Mouse (Mus musculus) c-Kit-positive CD71-positive TER-119-negative erythroid progenitor cells, embryonic 14.5 days (primary cell): Measurements from ENCODE around the gene Dynlrb2.

Experiments
- DNase-seq: peaks from one replicate; pipeline ENCODE4 v3.0.0-alpha.2; 2013; ENCODE audit warnings: low read depth

The Dynlrb2 gene

GRCm38 (mm10) chr8:116504477-116505120, at the start of gene Dynlrb2:
Dynlrb2 (plus strand) TSS chr8:116504974.
- peak; percentile 1 for DNase-seq

DNA sequence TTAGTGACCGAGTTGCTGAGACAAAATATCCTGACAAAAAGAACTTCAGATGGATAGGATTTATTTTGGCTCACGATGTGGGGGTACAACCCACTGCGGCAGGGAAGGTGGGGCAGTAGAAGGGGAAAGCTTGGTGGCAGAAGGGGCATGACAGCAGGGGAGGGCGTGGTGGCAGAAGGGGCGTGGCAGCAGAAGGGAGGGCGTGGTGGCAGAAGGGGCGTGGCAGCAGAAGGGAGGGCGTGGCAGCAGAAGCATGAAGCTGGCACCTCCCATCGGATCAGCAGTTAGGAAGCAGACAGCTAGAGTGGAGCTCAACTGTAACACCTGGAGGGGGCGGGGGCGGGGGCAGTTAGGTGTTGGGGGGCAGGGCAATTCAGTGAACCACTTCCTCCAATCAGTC, 46.2 kb upstream of the Dynlrb2 start:
- no peak for DNase-seq

DNA sequence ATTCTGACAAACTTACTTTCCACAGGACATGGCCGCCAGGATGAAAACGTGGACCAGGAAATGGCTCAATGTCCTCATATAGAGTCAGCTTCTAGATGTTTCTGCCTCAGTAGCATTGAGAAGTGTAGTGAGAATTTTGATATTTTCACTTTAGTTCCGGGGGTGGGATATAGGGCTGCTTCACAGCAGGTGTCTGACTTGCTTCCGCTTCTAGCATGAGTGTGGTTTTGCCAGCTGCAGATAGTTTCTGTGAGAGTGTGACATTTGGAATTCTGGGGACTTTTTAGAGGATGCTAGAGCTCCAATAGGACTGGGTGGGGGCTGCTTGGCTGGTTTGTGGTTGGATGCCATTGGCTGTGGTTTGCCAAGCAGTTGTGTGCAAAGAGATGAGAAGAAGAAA, 43.3 kb upstream of the Dynlrb2 start:
- no peak for DNase-seq

DNA sequence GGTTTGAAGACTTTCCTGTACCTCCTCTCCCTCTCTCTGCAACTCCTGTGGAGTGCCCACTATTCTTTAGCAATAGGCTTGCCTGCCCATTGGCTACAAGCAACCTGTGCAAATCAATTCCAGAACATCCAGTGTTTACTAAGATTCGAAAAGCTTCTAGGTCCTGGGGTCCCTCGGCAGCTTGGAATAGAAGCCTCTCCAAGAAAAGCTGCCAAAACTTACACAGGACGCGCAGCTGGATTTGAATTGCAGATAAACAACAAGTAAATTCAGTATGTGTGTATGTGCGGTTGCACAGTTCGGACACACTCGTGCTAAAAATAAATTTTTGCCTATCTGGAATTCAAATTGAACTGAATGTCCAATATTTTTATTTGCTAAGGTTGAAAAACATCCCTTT, 38.2 kb upstream of the Dynlrb2 start:
- no peak for DNase-seq

DNA sequence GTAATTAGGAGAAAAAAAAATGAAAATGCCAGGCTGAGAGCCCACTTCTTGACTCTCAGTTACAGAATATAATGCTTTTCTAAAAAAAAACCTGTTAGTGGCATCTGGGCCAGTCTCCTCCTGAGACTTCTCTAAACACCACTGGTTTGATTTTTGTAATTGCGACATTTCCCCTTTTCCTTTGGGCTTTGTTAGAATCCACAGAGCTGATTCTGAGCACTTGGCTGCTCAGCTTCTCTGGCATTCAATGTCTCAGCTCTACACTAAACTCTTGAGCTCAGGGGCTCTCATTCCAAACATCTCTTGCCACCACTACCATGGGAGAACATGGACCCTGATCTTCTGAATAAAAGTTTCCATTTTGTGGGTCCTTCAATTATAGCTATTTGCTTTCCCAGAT, 37.7 kb upstream of the Dynlrb2 start:
- no peak for DNase-seq

GRCm38 (mm10) chr8:116477941-116478340, 26.8 kb upstream of the Dynlrb2 start:
- no peak for DNase-seq

- DNase-seq, result peak; percentile 1
Observed at GRCm38 (mm10) chr8:116478681-116479080, 26.1 kb upstream of the Dynlrb2 start.

- DNase-seq, result no peak
Observed at GRCm38 (mm10) chr8:116480894-116481293, 23.9 kb upstream of the Dynlrb2 start.

DNA sequence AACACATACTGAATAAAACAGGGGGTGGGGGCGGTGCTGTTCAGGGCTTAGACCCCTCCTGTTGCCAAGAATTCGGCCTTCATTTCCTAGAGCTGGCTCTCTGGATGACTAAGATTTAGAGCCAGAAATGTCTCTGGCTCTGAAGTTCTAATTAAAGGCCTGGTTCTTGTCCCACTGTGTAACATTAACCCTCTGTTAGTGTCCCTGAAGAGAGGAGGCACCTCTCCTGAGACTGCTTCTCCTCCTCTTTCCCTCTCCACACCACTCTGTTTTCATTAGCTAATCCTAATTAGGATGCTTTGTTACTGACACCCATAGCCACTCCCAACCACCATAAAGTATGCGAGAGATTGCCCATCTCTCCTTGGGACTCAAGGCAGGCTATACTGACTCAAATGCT, 22.0 kb upstream of the Dynlrb2 start:
- no peak for DNase-seq

DNA sequence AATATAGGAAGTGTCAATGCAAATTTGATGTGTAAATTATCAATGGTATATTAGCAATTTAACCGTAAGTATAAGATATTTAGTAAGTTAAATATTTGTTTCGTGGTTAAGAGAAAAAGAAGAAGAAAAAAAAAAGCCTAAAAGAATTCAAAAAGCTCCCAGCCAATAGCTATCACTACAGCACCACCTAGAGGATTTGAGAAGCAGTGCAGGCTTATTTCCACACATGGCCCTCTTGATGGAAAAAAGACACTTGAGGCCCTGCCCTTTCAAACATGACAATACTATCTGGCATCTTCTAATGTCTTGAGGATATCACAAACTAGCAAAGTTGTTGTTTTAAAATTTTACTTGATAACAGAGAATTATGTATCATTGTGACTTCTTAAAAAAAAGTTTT, 20.7 kb upstream of the Dynlrb2 start:
- DNase-seq, result no peak

GRCm38 (mm10) chr8:116488546-116488945, 16.2 kb upstream of the Dynlrb2 start:
- DNase-seq, result no peak

- DNase-seq, result no peak
Observed at GRCm38 (mm10) chr8:116500057-116500809, 4.5 kb upstream of the Dynlrb2 start.

DNA sequence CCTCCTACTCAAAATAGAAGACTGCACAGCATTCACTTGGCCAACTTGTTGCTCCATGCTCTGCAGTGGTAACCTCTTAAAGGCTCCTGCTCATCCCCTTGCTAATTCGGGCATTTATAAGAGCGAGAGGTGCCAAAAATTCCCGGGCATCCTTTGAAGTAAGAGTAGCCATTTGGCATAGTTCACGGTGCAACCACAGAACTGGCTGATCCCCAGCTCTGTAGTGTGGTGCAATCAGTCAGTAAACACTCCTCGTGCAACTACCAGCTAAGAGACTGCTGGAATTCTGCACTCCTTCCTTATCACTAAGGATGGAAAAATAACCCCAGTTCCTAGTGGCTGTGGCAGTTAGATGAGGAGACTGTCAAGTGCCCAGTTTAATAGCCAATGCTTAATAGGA, 3.9 kb downstream of the Dynlrb2 start:
- DNase-seq, result no peak

DNA sequence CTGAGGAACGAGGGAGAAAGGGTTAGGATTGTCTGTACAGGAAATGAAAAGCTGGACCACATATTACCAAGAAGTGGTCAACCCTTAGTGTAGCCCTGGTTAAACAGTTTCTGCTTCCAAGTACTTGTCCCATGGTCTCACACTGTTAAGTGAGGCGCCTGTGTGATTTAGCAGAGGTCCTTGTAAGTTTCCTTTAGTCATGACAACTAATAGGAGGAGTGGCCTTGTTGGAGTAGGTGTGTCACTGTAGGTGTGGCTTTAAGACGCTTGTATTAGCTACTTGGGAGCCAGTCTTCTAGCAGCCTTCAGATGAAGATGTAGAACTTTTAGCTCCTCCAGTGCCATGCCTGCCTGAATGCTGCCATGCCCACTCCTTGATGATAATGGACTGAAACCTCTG, 4.5 kb downstream of the Dynlrb2 start:
- no peak for DNase-seq

DNA sequence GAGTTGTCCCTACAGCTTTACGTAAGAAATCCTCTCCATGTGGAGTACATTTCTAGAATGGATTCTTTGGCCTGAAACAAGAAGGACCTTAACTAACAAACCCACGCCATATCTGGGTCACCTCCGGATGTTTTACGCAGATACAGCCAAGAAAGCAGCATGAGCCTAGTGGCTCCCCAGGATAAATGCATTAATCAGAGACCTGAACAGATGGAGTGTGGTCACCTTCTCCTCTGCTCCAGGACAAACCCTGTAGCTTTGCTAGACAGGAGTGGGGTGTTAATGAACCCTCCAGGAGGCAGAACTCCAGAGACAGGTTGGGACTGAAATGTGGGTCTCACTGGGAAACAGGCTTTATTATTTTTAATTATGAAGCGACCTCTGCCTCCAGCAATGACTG, 14.9 kb downstream of the Dynlrb2 start:
- DNase-seq, result no peak

DNA sequence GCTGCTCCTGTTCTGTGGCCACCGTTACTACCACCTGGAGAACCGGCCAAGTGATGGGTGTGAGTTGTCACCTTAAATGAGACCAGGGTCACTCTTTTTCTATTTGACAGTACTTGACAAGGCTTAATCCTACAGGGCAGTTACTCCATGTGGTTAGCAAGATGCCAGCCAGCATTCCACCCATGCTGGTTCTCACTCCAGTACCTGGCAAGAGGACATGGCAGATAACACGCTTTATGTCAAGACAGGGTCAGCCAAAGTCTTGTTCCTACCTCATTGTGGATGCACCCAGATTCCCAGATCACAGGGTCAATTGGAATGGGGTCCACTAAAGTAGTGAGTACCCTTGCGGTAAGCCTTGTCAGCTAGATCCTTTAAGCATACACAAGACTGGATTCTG, 16.4 kb downstream of the Dynlrb2 start:
- DNase-seq, result no peak

DNA sequence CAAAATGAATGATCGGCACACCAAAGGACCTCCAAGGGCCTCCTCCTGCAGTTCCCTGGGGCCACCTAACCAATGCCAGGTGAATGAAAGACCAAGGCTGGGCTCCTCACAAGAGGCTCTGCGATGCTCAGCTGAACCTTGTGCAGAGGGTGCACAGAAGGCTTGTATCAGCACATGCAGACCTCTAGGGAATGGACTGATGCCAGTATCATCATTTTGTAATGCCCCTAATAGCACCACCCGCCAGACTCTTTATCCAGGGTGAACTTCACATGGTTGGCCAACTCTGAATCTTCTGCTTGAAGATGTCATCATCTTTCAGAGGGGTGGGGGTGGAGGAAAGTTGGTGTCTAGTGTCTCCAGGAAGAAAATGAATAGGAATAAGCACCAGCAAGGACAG, 16.9 kb downstream of the Dynlrb2 start:
- DNase-seq, result no peak

DNA sequence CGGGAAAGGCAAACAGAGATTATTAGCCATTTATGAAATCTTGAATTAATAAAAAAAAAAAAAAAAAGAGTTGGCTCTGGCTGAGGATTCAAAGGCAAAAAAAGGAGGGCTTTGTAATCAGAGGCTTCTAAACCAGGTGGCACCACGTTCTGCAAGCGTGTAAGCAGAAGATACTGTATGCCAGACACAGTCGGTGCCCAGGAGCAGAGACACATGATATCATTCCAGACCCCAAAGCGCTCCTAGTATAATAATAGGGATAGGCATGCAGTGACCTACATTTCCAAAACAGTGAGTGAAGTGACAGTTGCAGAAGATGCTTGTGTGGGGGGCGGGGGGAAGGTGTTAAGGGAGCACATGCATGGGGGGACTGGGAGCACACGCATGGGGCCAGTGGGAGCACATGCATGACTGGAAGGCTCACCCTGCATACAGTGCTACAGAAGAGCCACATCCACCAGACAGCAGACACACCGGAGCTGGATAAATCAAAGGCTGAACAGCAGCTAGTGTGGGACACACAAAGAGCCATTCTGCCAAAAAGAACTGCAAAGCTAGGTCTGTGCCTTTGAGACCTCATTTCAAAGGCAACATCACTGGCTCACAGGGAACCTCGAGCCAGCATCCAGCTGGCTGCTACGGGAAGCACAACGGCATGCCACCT, 17.5 kb downstream of the Dynlrb2 start:
- no peak for DNase-seq

DNA sequence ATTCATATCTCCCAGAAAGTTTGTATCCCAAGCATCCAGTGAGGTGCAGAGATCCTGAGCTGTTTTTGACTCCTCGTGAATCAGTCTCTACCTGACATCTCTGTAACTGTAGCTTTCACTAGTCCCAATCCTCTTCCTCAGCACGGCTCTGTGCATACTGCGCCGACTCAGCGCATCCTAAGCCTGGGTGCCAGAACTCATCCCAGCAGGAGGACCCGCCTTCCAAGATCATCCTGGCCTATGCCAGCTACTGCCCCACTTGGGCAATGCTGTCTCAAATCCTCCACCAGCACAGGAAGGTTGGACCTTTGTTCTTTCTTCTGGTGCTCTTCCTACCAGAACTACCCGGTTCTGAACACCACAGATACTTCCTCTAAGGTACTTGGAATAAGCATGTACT, 20.1 kb downstream of the Dynlrb2 start:
- no peak for DNase-seq

DNA sequence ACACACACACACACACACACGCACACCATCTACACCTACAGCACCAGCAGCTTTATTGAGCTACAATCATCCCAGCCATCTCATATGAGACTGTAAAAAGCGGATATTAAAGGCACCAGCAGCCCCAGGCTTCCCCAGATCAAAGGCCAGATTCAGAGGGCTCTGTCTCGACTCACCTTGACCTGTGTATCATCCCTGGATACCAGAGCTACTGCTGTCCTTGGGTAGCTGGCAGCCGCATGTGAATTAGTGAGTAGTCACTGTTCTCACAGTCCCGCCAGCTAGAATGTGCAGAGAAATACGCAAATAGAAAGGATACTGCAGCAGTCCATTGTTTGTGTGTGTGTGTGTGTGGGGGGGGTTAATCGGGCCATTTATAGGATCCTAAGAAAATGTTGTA, 24.0 kb downstream of the Dynlrb2 start:
- DNase-seq, result no peak

GRCm38 (mm10) chr8:116533081-116533480, 28.3 kb downstream of the Dynlrb2 start:
- no peak for DNase-seq

DNA sequence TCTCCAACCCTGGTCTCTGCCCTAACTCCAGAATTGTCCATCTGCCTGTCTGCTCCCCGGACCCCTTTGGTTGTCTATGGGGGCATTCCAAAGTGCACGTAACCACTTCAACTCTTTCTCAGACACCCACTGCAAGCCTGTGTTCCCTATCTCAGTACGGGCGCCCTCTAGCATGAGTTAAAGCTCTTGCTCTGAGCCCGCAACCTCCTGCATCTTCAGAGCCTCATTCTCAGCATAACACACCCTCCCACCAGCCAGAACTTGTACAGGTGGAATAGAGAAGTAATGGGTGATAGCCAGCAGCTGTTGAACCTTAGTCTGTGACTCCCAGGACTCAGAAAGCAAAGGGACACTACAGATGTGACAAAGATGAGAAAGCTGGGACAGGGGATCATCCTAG, 32.0 kb downstream of the Dynlrb2 start:
- no peak for DNase-seq

DNA sequence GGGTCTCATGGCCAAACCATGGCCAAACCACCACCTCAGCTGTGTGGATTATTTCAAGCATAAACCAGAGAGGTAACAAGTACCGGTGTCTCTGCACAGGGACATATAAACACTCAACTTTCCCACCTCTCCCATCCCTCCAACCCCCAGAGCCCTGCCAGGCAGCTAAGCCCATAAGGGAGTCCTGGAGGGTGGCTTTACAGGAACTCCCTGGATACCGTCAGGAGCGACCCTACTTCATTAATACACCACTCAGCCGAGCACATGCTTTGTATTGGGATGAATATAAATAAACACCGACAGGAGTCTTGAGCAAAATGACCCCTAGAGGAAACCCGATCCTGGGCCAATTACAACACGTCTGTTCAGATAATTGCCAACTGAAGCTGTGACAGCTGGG, 34.0 kb downstream of the Dynlrb2 start:
- DNase-seq, result no peak
